Mouse (Mus musculus): ENCODE measurements at regions not wholly inside any gene's neighbourhood (a gene's known extent, or its start where the extent isn't known, plus 50 kb on each side); places are given as distances from the start of the nearest gene placed in this dataset.
A peak's percentile ranks its signal among the peaks of the same experiment; 100 is the strongest.

- DNase-seq (ENCODE audit: low spot score) (no peak), ATAC-seq (ENCODE audit: low FRiP score) (no peak)
- no peak overlapping the region for H3K4me2 ChIP-seq (replicated peaks)
- 0 out of 2 replicates have a peak overlapping the region, but pooled peaks have one; percentile 32 for H3K27ac ChIP-seq
- no peaks in the 10 kb centered on the region for H3K27me3 ChIP-seq (ENCODE audit: control insufficient read depth, insufficient read depth, low read length)
- no peak overlapping the region for H3K9ac ChIP-seq
- 79% methylated on average over 5 of the region's 5 CpGs for WGBS
- H3K36me3 ChIP-seq (replicated peaks; ENCODE audit: control insufficient read depth, insufficient read depth) = no peaks in the 10 kb centered on the region
- peaks cover 38% of the 10 kb centered on the region for H3K4me1 ChIP-seq (replicated peaks; ENCODE audit: control insufficient read depth, insufficient read depth, low read length)
- no peak overlapping the region for H3K4me3 ChIP-seq (replicated peaks; ENCODE audit: low read length)
- peaks cover 7% of the 10 kb centered on the region for H3K9me3 ChIP-seq (ENCODE audit: control insufficient read depth, low read length)
Measured at GRCm38 (mm10) chr9:61527491-61528056, 155.4 kb downstream of the Tle3 start.

- H3K36me3 ChIP-seq (replicated peaks; ENCODE audit: control insufficient read depth, insufficient read depth) = no peaks in the 10 kb centered on the region
Measured at GRCm38 (mm10) chr9:61520136-61520535, 148.0 kb downstream of the Tle3 start.

GRCm38 (mm10) chr9:61517906-61518305 lies 145.7 kb downstream of the Tle3 start:
- Histone ChIP-seq H3K9ac (no peak overlapping the region), H3K27ac (no peak overlapping the region), H3K4me3 (replicated peaks; ENCODE audit: low read length) (no peak overlapping the region), H3K9me3 (ENCODE audit: control insufficient read depth, low read length) (peaks cover 12% of the 10 kb centered on the region), H3K36me3 (replicated peaks; ENCODE audit: control insufficient read depth, insufficient read depth) (no peaks in the 10 kb centered on the region), H3K27me3 (ENCODE audit: control insufficient read depth, insufficient read depth, low read length) (no peaks in the 10 kb centered on the region), H3K4me2 (replicated peaks) (no peak overlapping the region), H3K4me1 (replicated peaks; ENCODE audit: control insufficient read depth, insufficient read depth, low read length) (no peaks in the 10 kb centered on the region)
- 89% methylated on average over 7 of the region's 7 CpGs for WGBS
- no peak for DNase-seq (ENCODE audit: low spot score)
- ATAC-seq (ENCODE audit: low FRiP score) = no peak

More at GRCm38 (mm10) chr9:61520136-61520535, 148.0 kb downstream of the Tle3 start:
- Histone ChIP-seq H3K9ac (no peak overlapping the region), H3K4me1 (replicated peaks; ENCODE audit: control insufficient read depth, insufficient read depth, low read length) (no peaks in the 10 kb centered on the region), H3K27me3 (ENCODE audit: control insufficient read depth, insufficient read depth, low read length) (no peaks in the 10 kb centered on the region), H3K27ac (no peak overlapping the region), H3K9me3 (ENCODE audit: control insufficient read depth, low read length) (peaks cover 16% of the 10 kb centered on the region), H3K4me3 (replicated peaks; ENCODE audit: low read length) (no peak overlapping the region), H3K4me2 (replicated peaks) (no peak overlapping the region)
- no peak for DNase-seq (ENCODE audit: low spot score)
- 71% methylated on average over 5 of the region's 5 CpGs for WGBS
- ATAC-seq (ENCODE audit: low FRiP score) = no peak

- Histone ChIP-seq H3K9me3 (ENCODE audit: control insufficient read depth, low read length) (no peaks in the 10 kb centered on the region), H3K4me1 (replicated peaks; ENCODE audit: control insufficient read depth, insufficient read depth, low read length) (peaks cover 25% of the 10 kb centered on the region), H3K27me3 (ENCODE audit: control insufficient read depth, insufficient read depth, low read length) (no peaks in the 10 kb centered on the region), H3K27ac (no peak overlapping the region), H3K36me3 (replicated peaks; ENCODE audit: control insufficient read depth, insufficient read depth) (no peaks in the 10 kb centered on the region), H3K4me3 (replicated peaks; ENCODE audit: low read length) (no peak overlapping the region), H3K9ac (no peak overlapping the region), H3K4me2 (replicated peaks) (no peak overlapping the region)
- ATAC-seq (ENCODE audit: low FRiP score) = no peak; the same call in 1 of the 2 replicates
- DNase-seq (ENCODE audit: low spot score) = no peak
Measured at GRCm38 (mm10) chr9:61511436-61511835, 139.3 kb downstream of the Tle3 start.

DNA sequence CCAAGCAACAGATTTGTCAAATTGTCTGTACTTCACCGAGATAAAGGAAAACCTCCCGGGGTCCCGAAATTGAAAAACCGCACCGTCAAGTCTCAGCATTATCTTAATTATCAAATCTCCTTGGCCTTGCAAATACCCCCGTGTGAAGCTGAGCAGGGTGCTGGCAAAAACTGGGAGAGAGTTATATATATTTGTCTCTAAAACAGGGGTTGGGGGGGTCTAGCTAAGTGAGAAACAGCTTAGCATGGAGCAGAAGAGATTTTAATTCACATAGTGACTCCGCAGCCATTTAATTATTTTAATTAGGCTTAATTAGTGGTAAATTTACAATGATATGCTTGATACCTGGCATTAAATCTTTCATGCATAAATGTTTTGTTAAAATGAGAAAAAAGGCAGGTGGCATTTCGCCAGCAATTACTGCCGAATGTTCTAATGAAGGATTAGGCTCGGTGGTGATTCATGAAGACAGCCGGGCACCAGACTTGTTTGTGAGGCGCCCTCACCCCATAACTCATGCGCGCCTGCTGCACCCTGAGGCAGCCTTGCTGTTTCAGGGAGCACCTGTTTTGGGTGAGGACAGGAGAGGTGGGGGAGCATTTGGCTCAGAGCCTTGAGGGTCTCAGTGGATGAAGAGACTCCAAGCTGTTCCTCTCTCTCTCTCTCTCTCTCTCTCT lies 138.2 kb downstream of the Tle3 start:
- Histone ChIP-seq H3K27me3 (ENCODE audit: control insufficient read depth, insufficient read depth, low read length) (no peaks in the 10 kb centered on the region), H3K4me3 (replicated peaks; ENCODE audit: low read length) (no peak overlapping the region), H3K9me3 (ENCODE audit: control insufficient read depth, low read length) (no peaks in the 10 kb centered on the region), H3K9ac (no peak overlapping the region), H3K36me3 (replicated peaks; ENCODE audit: control insufficient read depth, insufficient read depth) (no peaks in the 10 kb centered on the region), H3K27ac (0 out of 2 replicates have a peak overlapping the region, but pooled peaks have one; percentile 48), H3K4me1 (replicated peaks; ENCODE audit: control insufficient read depth, insufficient read depth, low read length) (peaks cover 25% of the 10 kb centered on the region), H3K4me2 (replicated peaks) (peak overlapping the region; percentile 34; the same call in 1 of the 2 replicates)
- WGBS = 9% methylated on average over 14 of the region's 14 CpGs
- peak; percentile 78 for DNase-seq (ENCODE audit: low spot score)
- peak; percentile 53; the same call in 1 of the 2 replicates for ATAC-seq (ENCODE audit: low FRiP score)

GRCm38 (mm10) chr9:61509591-61510191 lies 137.5 kb downstream of the Tle3 start:
- peak; percentile 61 for DNase-seq (ENCODE audit: low spot score)
- no peak overlapping the region for H3K4me3 ChIP-seq (replicated peaks; ENCODE audit: low read length)
- H3K27ac ChIP-seq = peak overlapping the region; percentile 68
- no peaks in the 10 kb centered on the region for H3K36me3 ChIP-seq (replicated peaks; ENCODE audit: control insufficient read depth, insufficient read depth)
- peak; percentile 80 for ATAC-seq (ENCODE audit: low FRiP score)
- 9% methylated on average over 26 of the region's 26 CpGs for WGBS
- H3K27me3 ChIP-seq (ENCODE audit: control insufficient read depth, insufficient read depth, low read length) = no peaks in the 10 kb centered on the region
- no peak overlapping the region for H3K9ac ChIP-seq
- H3K4me2 ChIP-seq (replicated peaks) = peak overlapping the region; percentile 34
- H3K9me3 ChIP-seq (ENCODE audit: control insufficient read depth, low read length) = no peaks in the 10 kb centered on the region
- H3K4me1 ChIP-seq (replicated peaks; ENCODE audit: control insufficient read depth, insufficient read depth, low read length) = peaks cover 25% of the 10 kb centered on the region

DNA sequence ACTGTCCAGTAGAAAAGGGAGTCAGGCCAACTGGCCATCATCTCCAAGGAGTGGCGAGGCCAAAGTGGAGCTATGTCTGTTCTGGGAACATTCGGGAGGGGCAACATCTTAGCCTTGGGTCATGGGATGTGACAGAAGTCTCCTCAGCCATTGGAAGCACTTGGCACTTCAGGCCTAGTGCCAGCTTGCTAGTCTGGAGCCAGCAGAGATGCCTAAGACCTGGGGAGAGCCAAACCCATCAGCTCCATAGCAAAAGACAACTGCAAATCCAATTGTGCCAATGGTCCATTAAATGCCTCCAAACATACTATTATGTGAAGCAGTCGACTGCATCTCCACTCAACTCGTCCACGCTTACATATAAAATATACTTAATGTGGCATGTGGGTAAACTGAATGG lies 136.9 kb downstream of the Tle3 start:
- DNase-seq (ENCODE audit: low spot score) (no peak), ATAC-seq (ENCODE audit: low FRiP score) (no peak)
- Histone ChIP-seq H3K36me3 (replicated peaks; ENCODE audit: control insufficient read depth, insufficient read depth) (no peaks in the 10 kb centered on the region), H3K4me2 (replicated peaks) (no peak overlapping the region), H3K4me3 (replicated peaks; ENCODE audit: low read length) (no peak overlapping the region), H3K4me1 (replicated peaks; ENCODE audit: control insufficient read depth, insufficient read depth, low read length) (peaks cover 25% of the 10 kb centered on the region), H3K9me3 (ENCODE audit: control insufficient read depth, low read length) (no peaks in the 10 kb centered on the region), H3K27me3 (ENCODE audit: control insufficient read depth, insufficient read depth, low read length) (no peaks in the 10 kb centered on the region), H3K27ac (no peak overlapping the region), H3K9ac (no peak overlapping the region)
- 63% methylated on average over 5 of the region's 5 CpGs for WGBS

DNA sequence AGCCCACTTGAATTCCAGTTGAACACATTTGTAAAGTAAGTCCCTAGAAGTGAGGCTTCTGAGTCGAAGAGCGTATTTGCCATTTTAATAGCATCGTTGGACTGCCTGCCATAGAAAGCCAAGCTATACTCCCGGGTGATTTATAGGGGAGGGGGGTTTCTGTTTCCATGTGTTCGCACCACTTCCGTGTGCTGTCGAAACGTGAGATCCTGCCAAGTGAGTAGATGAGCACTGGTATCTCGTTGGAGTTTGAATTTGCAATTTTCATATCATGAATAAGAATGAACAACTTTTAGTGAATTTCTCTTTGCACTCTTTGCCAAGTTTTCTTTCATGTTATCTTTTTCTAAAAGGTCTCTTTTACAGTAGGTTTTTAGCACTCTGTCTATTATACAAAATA lies 128.7 kb downstream of the Tle3 start:
- Histone ChIP-seq H3K36me3 (replicated peaks; ENCODE audit: control insufficient read depth, insufficient read depth) (no peaks in the 10 kb centered on the region), H3K9ac (no peak overlapping the region), H3K9me3 (ENCODE audit: control insufficient read depth, low read length) (peaks cover 8% of the 10 kb centered on the region; the same call in 1 of the 2 replicates), H3K4me3 (replicated peaks; ENCODE audit: low read length) (no peak overlapping the region), H3K27ac (no peak overlapping the region), H3K27me3 (ENCODE audit: control insufficient read depth, insufficient read depth, low read length) (no peaks in the 10 kb centered on the region), H3K4me2 (replicated peaks) (no peak overlapping the region), H3K4me1 (replicated peaks; ENCODE audit: control insufficient read depth, insufficient read depth, low read length) (no peaks in the 10 kb centered on the region)
- WGBS = 77% methylated on average over 9 of the region's 9 CpGs
- DNase-seq (ENCODE audit: low spot score) (no peak), ATAC-seq (ENCODE audit: low FRiP score) (no peak)

DNA sequence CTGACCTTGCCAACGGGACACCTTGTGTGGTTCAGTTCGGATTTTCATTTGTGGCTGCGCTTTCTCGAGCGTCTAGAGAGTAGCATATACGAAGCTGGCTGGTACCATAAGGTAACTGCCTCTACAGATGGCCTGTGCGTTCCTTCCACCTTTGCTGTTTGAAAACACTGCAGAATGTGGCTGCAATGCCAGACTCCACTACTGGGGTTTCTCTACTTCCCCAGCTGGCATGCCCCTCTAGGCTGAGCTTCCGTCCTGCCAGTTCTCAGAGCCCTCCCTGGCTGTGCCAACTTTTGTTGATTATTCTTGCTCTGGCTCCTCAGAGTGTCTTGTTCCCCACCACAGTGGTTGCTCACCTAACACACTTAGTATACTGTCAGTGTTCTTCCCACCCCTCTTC lies 120.7 kb downstream of the Tle3 start:
- WGBS = 83% methylated on average over 8 of the region's 8 CpGs
- Histone ChIP-seq H3K27me3 (ENCODE audit: control insufficient read depth, insufficient read depth, low read length) (peaks cover 6% of the 10 kb centered on the region; the same call in 1 of the 2 replicates), H3K4me3 (replicated peaks; ENCODE audit: low read length) (no peak overlapping the region), H3K27ac (no peak overlapping the region), H3K36me3 (replicated peaks; ENCODE audit: control insufficient read depth, insufficient read depth) (no peaks in the 10 kb centered on the region), H3K9me3 (ENCODE audit: control insufficient read depth, low read length) (no peaks in the 10 kb centered on the region), H3K9ac (no peak overlapping the region), H3K4me2 (replicated peaks) (no peak overlapping the region), H3K4me1 (replicated peaks; ENCODE audit: control insufficient read depth, insufficient read depth, low read length) (0 out of 2 replicates have a peak, but pooled peaks cover 8% of the 10 kb centered on the region)
- DNase-seq (ENCODE audit: low spot score) (no peak), ATAC-seq (ENCODE audit: low FRiP score) (no peak)

Measured in hindbrain, embryonic 14.5 days (tissue).